Mouse (Mus musculus): ENCODE data around the gene Klra10. TPM values are rescaled to one million over a fixed set of nuclear protein-coding genes. Genes with fewer than 3 reads are reported as not detected.
"Not testable (repeated sequence)": the region's sequence is repeated elsewhere in the genome, so short reads cannot be mapped to it uniquely, and the experiment has no call there.

Klra10 gene
- polyA plus RNA-seq (2014; fragmentation: Nextera tagmentation; extraction: Ambion mirVana) = not detected in 2 replicates

- WGBS = 90% methylated on average over 1 of the region's 1 CpGs
These were observed at the start of gene Klra10 for GRCm38 (mm10) chr6:130281828-130282227. TSS of gene Klra10 (minus strand) at chr6:130281928.

GRCm38 (mm10) chr6:130287984-130288649, 6.4 kb upstream of the Klra10 start:
- no peak overlapping the region for H3K4me3 ChIP-seq (ENCODE audit: low read depth, low read length)
- H3K9me3 ChIP-seq (ENCODE audit: control insufficient read depth, low read length) = no peaks in the 10 kb centered on the region
- no peaks in the 10 kb centered on the region for H3K27me3 ChIP-seq (ENCODE audit: control insufficient read depth, insufficient read depth, low read length)
- H3K4me1 ChIP-seq (replicated peaks; ENCODE audit: control insufficient read depth, insufficient read depth, low read length) = no peaks in the 10 kb centered on the region
- H3K27ac ChIP-seq (ENCODE audit: low read depth, low read length) = no peak overlapping the region
- no peaks in the 10 kb centered on the region for H3K36me3 ChIP-seq (ENCODE audit: control insufficient read depth, insufficient read depth, low read length)
- DNase-seq (ENCODE audit: low spot score) = no peak
- H3K9ac ChIP-seq (ENCODE audit: low read depth, low read length) = no peak overlapping the region
- no peak overlapping the region for H3K4me2 ChIP-seq (replicated peaks; ENCODE audit: low read depth, low read length)
- no peak for ATAC-seq (ENCODE audit: low FRiP score)

More at GRCm38 (mm10) chr6:130281828-130282227, at the start of gene Klra10:
- DNase-seq (ENCODE audit: low spot score); H3K4me1 ChIP-seq (replicated peaks; ENCODE audit: control insufficient read depth, insufficient read depth, low read length); H3K4me3 ChIP-seq (ENCODE audit: low read depth, low read length); H3K9me3 ChIP-seq (ENCODE audit: control insufficient read depth, low read length); H3K9ac ChIP-seq (ENCODE audit: low read depth, low read length); ATAC-seq (ENCODE audit: low FRiP score); H3K36me3 ChIP-seq (ENCODE audit: control insufficient read depth, insufficient read depth, low read length); H3K4me2 ChIP-seq (replicated peaks; ENCODE audit: low read depth, low read length); H3K27ac ChIP-seq (ENCODE audit: low read depth, low read length); H3K27me3 ChIP-seq (ENCODE audit: control insufficient read depth, insufficient read depth, low read length): not testable (repeated sequence)

GRCm38 (mm10) chr6:130255326-130255725, 26.4 kb downstream of the Klra10 start:
- Histone ChIP-seq H3K27me3 (ENCODE audit: control insufficient read depth, insufficient read depth, low read length) (no peaks in the 10 kb centered on the region), H3K27ac (ENCODE audit: low read depth, low read length) (no peak overlapping the region), H3K9me3 (ENCODE audit: control insufficient read depth, low read length) (no peaks in the 10 kb centered on the region), H3K36me3 (ENCODE audit: control insufficient read depth, insufficient read depth, low read length) (no peaks in the 10 kb centered on the region), H3K9ac (ENCODE audit: low read depth, low read length) (no peak overlapping the region), H3K4me3 (ENCODE audit: low read depth, low read length) (no peak overlapping the region), H3K4me2 (replicated peaks; ENCODE audit: low read depth, low read length) (no peak overlapping the region), H3K4me1 (replicated peaks; ENCODE audit: control insufficient read depth, insufficient read depth, low read length) (no peaks in the 10 kb centered on the region)
- DNase-seq (ENCODE audit: low spot score) (no peak), ATAC-seq (ENCODE audit: low FRiP score) (no peak)
- 97% methylated on average over 2 of the region's 2 CpGs for WGBS

- 80% methylated on average over 2 of the region's 2 CpGs for WGBS
- no peak for ATAC-seq (ENCODE audit: low FRiP score)
These were observed 44.2 kb downstream of the Klra10 start for GRCm38 (mm10) chr6:130237536-130237935.

GRCm38 (mm10) chr6:130236635-130237034, 45.1 kb downstream of the Klra10 start:
- Histone ChIP-seq H3K4me3 (ENCODE audit: low read depth, low read length) (no peak overlapping the region), H3K27ac (ENCODE audit: low read depth, low read length) (no peak overlapping the region), H3K4me1 (replicated peaks; ENCODE audit: control insufficient read depth, insufficient read depth, low read length) (no peaks in the 10 kb centered on the region), H3K36me3 (ENCODE audit: control insufficient read depth, insufficient read depth, low read length) (no peaks in the 10 kb centered on the region), H3K27me3 (ENCODE audit: control insufficient read depth, insufficient read depth, low read length) (no peaks in the 10 kb centered on the region), H3K9me3 (ENCODE audit: control insufficient read depth, low read length) (no peaks in the 10 kb centered on the region), H3K9ac (ENCODE audit: low read depth, low read length) (no peak overlapping the region), H3K4me2 (replicated peaks; ENCODE audit: low read depth, low read length) (no peak overlapping the region)
- ATAC-seq (ENCODE audit: low FRiP score) (no peak), DNase-seq (ENCODE audit: low spot score) (no peak)
- WGBS = 70% methylated on average over 1 of the region's 1 CpGs

More at GRCm38 (mm10) chr6:130237536-130237935, 44.2 kb downstream of the Klra10 start:
- Histone ChIP-seq H3K27me3 (ENCODE audit: control insufficient read depth, insufficient read depth, low read length) (no peaks in the 10 kb centered on the region), H3K9me3 (ENCODE audit: control insufficient read depth, low read length) (no peaks in the 10 kb centered on the region), H3K4me2 (replicated peaks; ENCODE audit: low read depth, low read length) (no peak overlapping the region), H3K4me1 (replicated peaks; ENCODE audit: control insufficient read depth, insufficient read depth, low read length) (no peaks in the 10 kb centered on the region), H3K4me3 (ENCODE audit: low read depth, low read length) (no peak overlapping the region), H3K27ac (ENCODE audit: low read depth, low read length) (no peak overlapping the region), H3K36me3 (ENCODE audit: control insufficient read depth, insufficient read depth, low read length) (no peaks in the 10 kb centered on the region), H3K9ac (ENCODE audit: low read depth, low read length) (no peak overlapping the region)
- DNase-seq (ENCODE audit: low spot score) = no peak

- no peak for DNase-seq (ENCODE audit: low spot score)
- no peaks in the 10 kb centered on the region for H3K4me1 ChIP-seq (replicated peaks; ENCODE audit: control insufficient read depth, insufficient read depth, low read length)
- no peaks in the 10 kb centered on the region for H3K27me3 ChIP-seq (ENCODE audit: control insufficient read depth, insufficient read depth, low read length)
- H3K9ac ChIP-seq (ENCODE audit: low read depth, low read length) = no peak within 1 kb of the TSS
- no peak within 1 kb of the TSS for H3K4me3 ChIP-seq (ENCODE audit: low read depth, low read length)
- no peak for ATAC-seq (ENCODE audit: low FRiP score)
- no peaks in the 10 kb centered on the region for H3K36me3 ChIP-seq (ENCODE audit: control insufficient read depth, insufficient read depth, low read length)
- no peaks in the 10 kb centered on the region for H3K9me3 ChIP-seq (ENCODE audit: control insufficient read depth, low read length)
- H3K4me2 ChIP-seq (replicated peaks; ENCODE audit: low read depth, low read length) = no peak within 1 kb of the TSS
- no peak within 1 kb of the TSS for H3K27ac ChIP-seq (ENCODE audit: low read depth, low read length)
These were observed 48.5 kb downstream of the Klra10 start, which contains the start of gene Klra7 for GRCm38 (mm10) chr6:130233222-130233621. TSS of gene Klra7 (minus strand) at chr6:130233322.

Other genes with a start within 250 kb of the Klra10 start
- gene Klra4, start 214.7 kb downstream of the Klra10 start, polyA plus RNA-seq (2014; fragmentation: Nextera tagmentation; extraction: Ambion mirVana) = not detected in 2 replicates
- gene Klra8, start 152.0 kb downstream of the Klra10 start, polyA plus RNA-seq (2014; fragmentation: Nextera tagmentation; extraction: Ambion mirVana) = not detected in 2 replicates
- not detected in 2 replicates for gene Klra9, start 88.8 kb downstream of the Klra10 start, polyA plus RNA-seq (2014; fragmentation: Nextera tagmentation; extraction: Ambion mirVana)
- gene Klra7, start 48.6 kb downstream of the Klra10 start, polyA plus RNA-seq (2014; fragmentation: Nextera tagmentation; extraction: Ambion mirVana) = not detected in 2 replicates
- gene Klra3, start 55.6 kb upstream of the Klra10 start, polyA plus RNA-seq (2014; fragmentation: Nextera tagmentation; extraction: Ambion mirVana) = not detected in 2 replicates
- not detected in 2 replicates for gene Klra1, start 104.9 kb upstream of the Klra10 start, polyA plus RNA-seq (2014; fragmentation: Nextera tagmentation; extraction: Ambion mirVana)